Mouse (Mus musculus): ENCODE measurements at regions not wholly inside any gene's neighbourhood (a gene's known extent, or its start where the extent isn't known, plus 50 kb on each side); places are given as distances from the start of the nearest gene placed in this dataset.

DNA sequence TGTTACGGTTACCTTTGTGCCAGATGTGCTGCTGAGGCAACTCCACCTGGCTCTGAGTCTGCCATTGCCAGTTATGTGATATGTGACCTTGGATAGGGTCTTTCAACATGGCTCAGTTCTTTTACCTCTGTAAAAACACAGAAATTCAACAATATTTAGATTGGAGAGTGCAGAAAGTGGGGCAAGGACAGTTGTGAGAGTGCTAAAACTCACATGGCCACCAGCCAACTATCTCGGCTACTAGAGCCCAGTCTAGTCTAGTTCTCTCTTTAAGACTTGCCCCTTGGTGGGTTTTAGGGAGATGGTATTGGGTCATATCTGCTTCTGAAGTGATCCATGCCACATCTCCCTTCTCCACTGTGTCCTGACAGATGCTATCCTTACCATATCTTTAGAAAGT lies 233.0 kb downstream of the Phf14 start:
- H3K36me3 ChIP-seq = no peaks in the 10 kb centered on the region
- H3K4me3 ChIP-seq = no peak overlapping the region
- H3K9ac ChIP-seq = no peak overlapping the region
- peaks cover 6% of the 10 kb centered on the region; the same call in 1 of the 2 replicates for H3K4me1 ChIP-seq (replicated peaks)
- H3K27me3 ChIP-seq = no peaks in the 10 kb centered on the region
- WGBS = 85% methylated on average over 2 of the region's 2 CpGs
- H3K27ac ChIP-seq = no peak overlapping the region
- H3K9me3 ChIP-seq = no peaks in the 10 kb centered on the region
- no peak for ATAC-seq (ENCODE audit: low FRiP score)
- no peak overlapping the region for H3K4me2 ChIP-seq

DNA sequence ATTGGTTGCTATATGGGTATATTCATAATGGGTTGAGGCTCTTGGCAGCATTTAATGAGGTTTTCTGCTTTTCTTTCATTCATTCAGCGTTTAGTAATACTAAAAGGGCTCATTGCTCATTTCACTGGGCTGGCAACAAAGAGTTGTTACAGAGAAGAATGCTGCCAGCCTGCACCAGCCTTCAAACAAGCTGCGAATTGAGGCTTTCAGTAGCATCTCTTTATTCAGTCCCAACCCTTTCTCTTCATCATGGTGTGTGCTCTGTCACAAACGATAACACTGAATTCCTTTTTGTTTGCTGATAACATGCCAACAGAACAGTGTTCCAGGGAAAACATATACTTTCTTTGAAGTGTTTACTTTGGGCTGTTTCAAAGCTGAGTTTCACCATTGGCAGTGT lies 237.6 kb downstream of the Phf14 start:
- H3K27me3 ChIP-seq = no peaks in the 10 kb centered on the region
- H3K4me1 ChIP-seq (replicated peaks) = peaks cover 6% of the 10 kb centered on the region; the same call in 1 of the 2 replicates
- no peak overlapping the region for H3K4me3 ChIP-seq
- no peaks in the 10 kb centered on the region for H3K36me3 ChIP-seq
- H3K9me3 ChIP-seq = no peaks in the 10 kb centered on the region
- 49% methylated on average over 3 of the region's 3 CpGs for WGBS
- H3K27ac ChIP-seq = no peak overlapping the region
- H3K4me2 ChIP-seq = no peak overlapping the region
- no peak for ATAC-seq (ENCODE audit: low FRiP score)
- no peak overlapping the region for H3K9ac ChIP-seq

DNA sequence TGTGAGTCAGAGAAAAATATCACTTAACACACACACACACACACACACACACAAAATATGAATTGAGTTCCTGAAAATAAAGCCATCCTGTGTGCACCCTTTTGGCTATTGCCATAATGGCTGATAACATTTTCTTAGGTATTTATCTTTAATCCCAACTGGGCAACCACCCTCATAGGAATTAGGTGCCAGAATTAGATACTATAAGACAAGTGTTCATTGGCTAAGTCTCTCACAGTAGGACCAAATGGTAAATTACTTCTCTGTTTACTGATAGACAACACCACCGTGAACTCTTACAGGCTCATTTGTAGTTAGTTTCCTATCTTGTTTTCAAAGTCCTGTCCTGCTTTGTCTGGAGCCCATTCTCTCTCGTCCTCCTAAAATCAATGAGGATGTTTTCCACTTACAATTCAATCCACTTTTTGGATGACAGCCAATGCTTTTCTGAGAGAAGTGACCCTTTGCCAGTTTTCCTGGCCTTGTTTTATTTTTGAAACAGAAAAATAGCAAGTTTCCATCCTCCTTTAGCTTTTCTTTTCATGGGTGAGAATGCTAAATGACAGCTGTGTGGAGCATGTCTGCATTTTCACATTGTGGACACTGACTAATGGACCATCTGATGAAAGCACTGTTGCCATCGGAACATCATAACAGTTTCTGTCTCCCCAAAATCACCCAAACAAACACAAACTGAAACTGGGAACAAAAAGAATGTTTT lies 243.2 kb downstream of the Phf14 start:
- no peaks in the 10 kb centered on the region for H3K9me3 ChIP-seq
- no peak overlapping the region for H3K9ac ChIP-seq
- H3K27me3 ChIP-seq = no peaks in the 10 kb centered on the region
- 53% methylated on average over 3 of the region's 3 CpGs for WGBS
- H3K4me3 ChIP-seq = no peak overlapping the region
- ATAC-seq (ENCODE audit: low FRiP score) = no peak
- no peaks in the 10 kb centered on the region for H3K36me3 ChIP-seq
- no peaks in the 10 kb centered on the region for H3K4me1 ChIP-seq (replicated peaks)
- H3K27ac ChIP-seq = no peak overlapping the region
- no peak overlapping the region for H3K4me2 ChIP-seq

DNA sequence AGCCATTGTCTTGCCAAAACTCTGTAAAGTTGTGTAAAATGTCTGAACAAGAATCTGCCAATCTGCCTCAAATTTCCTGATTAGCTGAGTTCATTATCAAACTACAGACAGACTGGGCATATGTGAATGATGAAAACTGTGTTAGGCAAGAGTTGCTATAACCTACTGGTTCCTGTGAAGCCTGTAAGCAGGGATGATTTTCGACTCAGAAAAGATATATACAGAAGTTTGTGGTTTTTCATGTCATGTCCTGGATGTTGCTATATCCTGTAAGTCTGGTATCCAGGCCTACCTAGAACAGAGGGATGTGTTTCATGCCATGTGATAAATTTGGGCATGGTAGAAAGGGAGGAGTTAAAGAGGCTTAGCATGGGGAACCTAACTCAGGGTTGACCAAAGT lies 256.4 kb downstream of the Phf14 start:
- 82% methylated on average over 1 of the region's 1 CpGs for WGBS
- no peaks in the 10 kb centered on the region for H3K36me3 ChIP-seq
- H3K4me1 ChIP-seq (replicated peaks) = no peaks in the 10 kb centered on the region
- no peak overlapping the region for H3K4me2 ChIP-seq
- H3K27ac ChIP-seq = no peak overlapping the region
- H3K9ac ChIP-seq = no peak overlapping the region
- no peaks in the 10 kb centered on the region for H3K27me3 ChIP-seq
- H3K4me3 ChIP-seq = no peak overlapping the region
- ATAC-seq (ENCODE audit: low FRiP score) = no peak
- no peaks in the 10 kb centered on the region for H3K9me3 ChIP-seq

DNA sequence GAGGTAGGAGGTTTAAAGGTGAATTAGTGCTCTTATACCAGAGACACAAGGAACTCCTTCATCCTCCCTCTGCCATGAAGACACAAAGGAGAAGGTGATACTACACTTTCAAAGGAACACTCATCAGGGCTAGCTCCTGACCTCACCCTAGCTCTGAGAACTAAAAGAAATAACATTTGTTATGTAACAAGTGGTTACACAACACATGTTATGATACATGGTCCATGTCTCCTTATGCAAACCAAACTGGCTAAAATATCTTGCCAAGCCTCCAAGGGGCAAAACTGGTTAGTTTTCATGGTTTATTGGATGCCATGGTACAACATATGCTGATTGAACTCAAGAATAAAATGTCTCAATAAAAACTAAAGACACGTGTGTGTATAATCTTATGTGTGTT lies 260.9 kb downstream of the Phf14 start:
- Histone ChIP-seq H3K27me3 (no peaks in the 10 kb centered on the region), H3K36me3 (no peaks in the 10 kb centered on the region), H3K4me1 (replicated peaks) (no peaks in the 10 kb centered on the region), H3K9ac (no peak overlapping the region), H3K9me3 (no peaks in the 10 kb centered on the region), H3K4me2 (no peak overlapping the region), H3K4me3 (no peak overlapping the region), H3K27ac (no peak overlapping the region)
- no peak for ATAC-seq (ENCODE audit: low FRiP score)
- WGBS = 94% methylated on average over 1 of the region's 1 CpGs

DNA sequence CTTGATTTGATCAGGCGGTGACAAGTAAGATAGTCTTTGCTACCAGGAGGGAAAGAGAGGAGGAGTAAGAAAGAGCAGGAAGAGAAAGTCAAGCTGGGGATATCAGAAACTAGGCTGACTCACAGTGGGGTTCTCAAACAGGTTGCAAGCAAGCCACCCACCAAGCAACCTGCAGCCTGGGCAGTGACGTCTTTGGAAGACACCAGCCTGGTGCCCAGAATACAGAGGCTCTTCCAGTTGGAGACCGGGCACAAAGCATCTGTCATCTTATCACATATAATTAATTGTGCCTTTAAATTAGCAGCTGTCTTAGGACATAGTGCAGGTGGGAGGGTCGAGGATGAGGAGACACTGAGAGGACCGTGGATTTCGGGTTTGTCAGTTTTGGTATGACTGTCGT lies 261.8 kb downstream of the Phf14 start:
- 75% methylated on average over 7 of the region's 7 CpGs for WGBS
- Histone ChIP-seq H3K4me2 (no peak overlapping the region), H3K27me3 (no peaks in the 10 kb centered on the region), H3K36me3 (no peaks in the 10 kb centered on the region), H3K4me1 (replicated peaks) (no peaks in the 10 kb centered on the region), H3K27ac (no peak overlapping the region), H3K4me3 (no peak overlapping the region), H3K9ac (no peak overlapping the region), H3K9me3 (no peaks in the 10 kb centered on the region)
- ATAC-seq (ENCODE audit: low FRiP score) = no peak

DNA sequence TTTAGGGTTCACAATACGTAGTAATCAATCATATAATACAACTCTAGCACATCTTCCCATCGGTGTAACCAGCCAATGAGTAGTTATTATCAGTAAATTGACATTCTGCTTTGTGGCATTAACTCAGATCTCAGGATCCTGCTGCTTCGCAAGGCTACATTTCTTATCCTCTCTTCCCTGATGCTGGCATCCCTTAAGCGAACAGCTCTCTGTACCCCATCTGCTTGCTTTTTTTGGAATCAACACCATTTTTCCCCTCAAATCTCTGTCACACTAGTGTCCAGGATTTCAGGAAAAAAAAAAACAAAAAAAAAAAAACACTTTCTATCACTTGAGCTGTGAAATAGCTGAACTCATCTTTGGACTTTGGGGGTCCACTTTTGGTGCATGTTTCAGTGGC lies 263.1 kb downstream of the Phf14 start:
- Histone ChIP-seq H3K4me2 (no peak overlapping the region), H3K27me3 (no peaks in the 10 kb centered on the region), H3K9ac (no peak overlapping the region), H3K36me3 (no peaks in the 10 kb centered on the region), H3K4me1 (replicated peaks) (no peaks in the 10 kb centered on the region), H3K4me3 (no peak overlapping the region), H3K27ac (no peak overlapping the region), H3K9me3 (no peaks in the 10 kb centered on the region)
- 92% methylated on average over 4 of the region's 4 CpGs for WGBS
- ATAC-seq (ENCODE audit: low FRiP score) = no peak

DNA sequence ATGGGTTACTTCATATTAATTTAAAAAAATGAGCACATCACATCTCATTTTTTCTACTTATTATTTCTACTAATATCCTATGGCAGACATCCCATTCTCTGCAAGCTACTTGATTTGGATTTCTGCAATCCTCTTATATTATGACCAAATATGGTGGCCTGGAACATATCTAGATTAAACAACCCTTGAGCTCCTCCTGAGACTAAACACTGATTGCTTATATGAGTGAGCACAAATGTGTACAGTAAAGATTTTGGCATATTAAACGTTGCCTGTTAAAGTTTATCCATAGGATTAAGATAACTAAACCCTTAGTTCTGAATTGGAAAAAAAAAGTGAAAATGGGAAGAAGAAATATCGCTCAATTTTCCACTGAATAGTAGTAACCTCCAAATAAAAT lies 263.6 kb downstream of the Phf14 start:
- H3K4me1 ChIP-seq (replicated peaks) = no peaks in the 10 kb centered on the region
- ATAC-seq (ENCODE audit: low FRiP score) = no peak
- no peak overlapping the region for H3K9ac ChIP-seq
- H3K27me3 ChIP-seq = no peaks in the 10 kb centered on the region
- no peaks in the 10 kb centered on the region for H3K36me3 ChIP-seq
- 91% methylated on average over 2 of the region's 2 CpGs for whole genome bisulfite sequencing
- no peak overlapping the region for H3K4me3 ChIP-seq
- H3K4me2 ChIP-seq = no peak overlapping the region
- H3K9me3 ChIP-seq = no peaks in the 10 kb centered on the region
- H3K27ac ChIP-seq = no peak overlapping the region

DNA sequence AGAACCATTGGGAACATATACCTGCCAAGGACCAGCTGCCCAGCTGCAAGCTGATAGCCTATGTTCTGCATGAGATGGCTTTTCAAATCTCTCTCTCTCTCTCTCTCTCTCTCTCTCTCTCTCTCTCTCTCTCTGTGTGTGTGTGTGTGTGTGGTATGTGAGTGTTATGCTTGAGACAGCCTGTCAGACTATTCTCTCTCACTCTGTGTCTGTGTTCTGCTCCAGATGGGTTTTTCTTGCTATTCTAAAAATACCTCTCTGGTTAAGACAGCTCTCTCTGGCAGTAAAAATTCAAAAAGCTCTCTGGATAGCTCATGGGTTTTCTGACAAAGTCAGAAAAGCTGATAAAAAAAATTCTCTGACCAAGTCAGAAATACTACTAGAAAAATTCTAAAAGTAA lies 270.4 kb downstream of the Phf14 start:
- Histone ChIP-seq H3K9ac (no peak overlapping the region), H3K4me1 (replicated peaks) (no peaks in the 10 kb centered on the region), H3K9me3 (no peaks in the 10 kb centered on the region), H3K4me3 (no peak overlapping the region), H3K4me2 (no peak overlapping the region), H3K36me3 (no peaks in the 10 kb centered on the region), H3K27me3 (no peaks in the 10 kb centered on the region), H3K27ac (no peak overlapping the region)
- no peak for ATAC-seq (ENCODE audit: low FRiP score)

DNA sequence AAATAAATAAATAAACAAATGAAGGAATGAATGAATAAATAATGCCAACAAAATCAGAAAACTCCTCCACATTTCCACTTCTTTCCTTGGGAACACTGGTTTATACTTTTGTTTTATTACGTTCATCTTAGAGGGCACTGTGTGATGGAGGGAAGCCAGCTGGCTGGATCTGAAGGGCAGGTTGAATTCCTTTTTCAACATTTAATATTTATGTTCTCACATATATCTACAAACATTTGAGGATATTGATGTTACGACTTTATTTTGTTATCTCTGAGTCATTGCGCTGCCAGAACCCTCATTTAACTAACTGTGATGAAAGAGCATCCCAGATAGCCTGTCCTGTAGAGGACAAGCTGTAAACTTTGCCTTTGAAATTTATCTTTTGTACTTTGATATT lies 273.3 kb downstream of the Phf14 start:
- Histone ChIP-seq H3K4me1 (replicated peaks) (no peaks in the 10 kb centered on the region), H3K9me3 (no peaks in the 10 kb centered on the region), H3K36me3 (no peaks in the 10 kb centered on the region), H3K4me3 (no peak overlapping the region), H3K9ac (no peak overlapping the region), H3K4me2 (no peak overlapping the region), H3K27ac (no peak overlapping the region), H3K27me3 (no peaks in the 10 kb centered on the region)
- 93% methylated on average over 3 of the region's 3 CpGs for WGBS
- no peak for ATAC-seq (ENCODE audit: low FRiP score)

DNA sequence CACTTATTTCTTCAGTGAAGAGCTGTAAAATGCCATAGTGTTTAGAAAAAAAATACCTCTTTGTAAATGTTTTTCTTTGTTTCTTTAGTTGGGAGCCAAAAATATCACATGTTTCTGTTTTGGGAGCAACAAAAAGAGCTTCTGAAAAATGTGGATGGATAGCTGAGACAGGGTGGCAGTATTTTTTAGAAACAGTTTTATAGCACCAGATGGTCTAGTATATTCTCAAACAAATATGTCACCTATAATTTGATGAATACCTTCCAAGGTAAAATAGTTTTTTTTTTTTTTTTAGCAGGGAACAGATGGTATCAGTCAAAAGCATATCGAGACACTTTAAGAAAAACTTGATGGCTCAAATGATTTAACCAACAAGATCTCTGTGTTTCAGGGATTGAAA lies 302.6 kb downstream of the Phf14 start:
- Histone ChIP-seq H3K9me3 (no peaks in the 10 kb centered on the region), H3K27me3 (no peaks in the 10 kb centered on the region), H3K36me3 (no peaks in the 10 kb centered on the region), H3K9ac (no peak overlapping the region), H3K27ac (no peak overlapping the region), H3K4me1 (replicated peaks) (no peaks in the 10 kb centered on the region), H3K4me3 (no peak overlapping the region), H3K4me2 (no peak overlapping the region)
- ATAC-seq (ENCODE audit: low FRiP score) = no peak
- 85% methylated on average over 1 of the region's 1 CpGs for WGBS

DNA sequence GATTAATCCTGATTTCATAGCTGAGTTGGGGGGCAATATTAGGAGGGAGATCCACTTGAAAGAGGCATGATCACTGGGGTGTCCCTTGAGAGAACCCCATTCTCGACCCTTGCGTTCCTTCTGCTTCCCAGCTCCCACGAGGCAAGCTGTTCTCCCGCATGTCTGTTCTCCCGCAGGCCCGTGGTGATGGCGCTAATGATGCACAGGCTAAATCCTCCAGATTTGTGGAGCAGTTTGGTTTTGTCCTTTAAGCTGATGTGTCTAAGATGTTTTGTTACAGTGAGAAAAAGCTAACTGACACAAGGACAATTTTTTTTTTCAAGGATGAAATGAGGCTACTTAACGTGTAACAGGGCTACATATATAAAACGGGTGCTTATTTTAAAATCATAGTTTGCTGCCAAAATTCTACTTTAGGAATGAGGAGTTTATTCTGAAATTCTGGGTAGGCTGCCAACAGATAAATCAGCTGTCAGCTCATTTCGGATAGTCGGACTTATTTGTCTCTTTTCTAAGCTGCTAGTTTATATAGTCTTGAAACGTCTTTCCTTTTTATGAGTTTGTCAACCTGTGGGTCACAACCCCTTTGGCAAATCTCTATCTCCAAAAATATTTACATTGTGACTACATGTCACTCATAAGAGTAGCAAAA lies 307.0 kb downstream of the Phf14 start:
- ATAC-seq (ENCODE audit: low FRiP score) = no peak
- 93% methylated on average over 12 of the region's 12 CpGs for WGBS
- H3K27ac ChIP-seq = no peak overlapping the region
- H3K36me3 ChIP-seq = no peaks in the 10 kb centered on the region
- H3K27me3 ChIP-seq = no peaks in the 10 kb centered on the region
- H3K9ac ChIP-seq = no peak overlapping the region
- H3K4me1 ChIP-seq (replicated peaks) = no peaks in the 10 kb centered on the region
- H3K9me3 ChIP-seq = peaks cover 10% of the 10 kb centered on the region; the same call in 1 of the 2 replicates
- H3K4me3 ChIP-seq = no peak overlapping the region
- H3K4me2 ChIP-seq = no peak overlapping the region

DNA sequence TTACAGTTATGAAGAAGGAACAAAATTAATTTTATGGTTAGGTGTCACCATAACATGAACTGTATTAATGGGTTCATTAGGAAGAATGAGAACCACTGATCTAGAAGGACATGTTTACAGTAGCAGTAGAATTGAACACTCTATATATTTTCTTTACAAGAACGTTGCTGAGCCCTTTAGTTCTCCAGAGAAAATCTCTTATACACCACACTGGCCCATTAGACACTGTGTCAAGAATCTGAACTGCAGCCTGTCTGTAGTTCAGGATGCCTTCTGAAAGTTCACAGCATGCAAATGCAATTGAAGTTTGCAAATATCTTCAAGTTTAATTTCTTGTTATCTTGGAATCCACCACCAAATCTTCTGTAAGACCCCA lies 307.6 kb downstream of the Phf14 start:
- Histone ChIP-seq H3K27me3 (no peaks in the 10 kb centered on the region), H3K9ac (no peak overlapping the region), H3K27ac (no peak overlapping the region), H3K36me3 (no peaks in the 10 kb centered on the region), H3K4me3 (no peak overlapping the region), H3K9me3 (peaks cover 15% of the 10 kb centered on the region; the same call in 1 of the 2 replicates), H3K4me1 (replicated peaks) (no peaks in the 10 kb centered on the region), H3K4me2 (no peak overlapping the region)
- WGBS = 76% methylated on average over 1 of the region's 1 CpGs
- ATAC-seq (ENCODE audit: low FRiP score) = no peak

All from hindbrain, embryonic 13.5 days (tissue).